Mouse (Mus musculus) forebrain, embryonic 14.5 days (tissue): ENCODE data around the gene Fermt2. TPM values are rescaled to one million over a fixed set of nuclear protein-coding genes. Genes with fewer than 3 reads are reported as not detected.

Source experiments
- ATAC-seq: fragments of 200-750 bp; cut with Nextera tagmentation; 2 replicates; pipeline ENCODE4 v1.8.0; 2017; ENCODE audit warnings: mild to moderate bottlenecking, moderate library complexity
- DNase-seq: peaks from one replicate; pipeline ENCODE4 v3.0.0-alpha.2; 2015; ENCODE audit warnings: low spot score
- H3K27ac ChIP-seq: fragments of 300-500 bp; sonication (generic); 2 replicates; pipeline ENCODE4 v1.5.1; 2014; ENCODE audit warnings: low read depth, mild to moderate bottlenecking, control low read depth, low read length, moderate library complexity
- H3K27me3 ChIP-seq: fragments of 300-500 bp; sonication (generic); replicated peaks from 2 replicates; pipeline ENCODE4 v1.6.1; 2014; ENCODE audit warnings: low read length, control low read depth, mixed read lengths; ENCODE audit not compliant: control insufficient read depth, insufficient read depth
- H3K36me3 ChIP-seq: fragments of 300-500 bp; sonication (generic); 2 replicates; pipeline ENCODE4 v1.6.1; 2014; ENCODE audit warnings: low read length, control low read depth; ENCODE audit not compliant: control insufficient read depth, insufficient read depth
- H3K4me1 ChIP-seq: fragments of 300-500 bp; sonication (generic); 2 replicates; pipeline ENCODE4 v1.6.1; 2014; ENCODE audit warnings: antibody characterized with exemption, low read length, control low read depth; ENCODE audit not compliant: control insufficient read depth, insufficient read depth
- H3K4me2 ChIP-seq: fragments of 300-500 bp; sonication (generic); 2 replicates; pipeline ENCODE4 v1.6.1; 2014; ENCODE audit warnings: mild to moderate bottlenecking, control low read depth, low read length
- H3K4me3 ChIP-seq: fragments of 300-500 bp; sonication (generic); 2 replicates; pipeline ENCODE4 v1.5.1; 2014; ENCODE audit warnings: low read depth, low read length, control low read depth
- H3K9ac ChIP-seq: fragments of 300-500 bp; sonication (generic); 2 replicates; pipeline ENCODE4 v1.6.1; 2014; ENCODE audit warnings: mild to moderate bottlenecking, low read length, control low read depth, moderate library complexity
- H3K9me3 ChIP-seq: fragments of 300-500 bp; sonication (generic); replicated peaks from 2 replicates; pipeline ENCODE4 v1.6.1; 2016; ENCODE audit warnings: low read length, control low read depth, mixed read lengths; ENCODE audit not compliant: control insufficient read depth
- WGBS: fragments of 180-500 bp; shearing (Covaris S2); extraction: QIAGEN DNeasy Blood & Tissue Kit; methylation state at CpG from one replicate; pipeline ENCODE4 v1.1.7; 2014; 5-methylcytosine and 5-hydroxymethylcytosine counted together
- polyA plus RNA-seq: library from polyadenylated mRNA; unstranded; fragments of >200 nt; fragmentation: Nextera tagmentation; extraction: Ambion mirVana; gene quantifications from 2 replicates; pipeline ENCODE4 v1.2.1, GENCODE M21; 2014

Gene Fermt2
- polyA plus RNA-seq, 1 experiment from 2014 or later: 68.4 TPM

DNA sequence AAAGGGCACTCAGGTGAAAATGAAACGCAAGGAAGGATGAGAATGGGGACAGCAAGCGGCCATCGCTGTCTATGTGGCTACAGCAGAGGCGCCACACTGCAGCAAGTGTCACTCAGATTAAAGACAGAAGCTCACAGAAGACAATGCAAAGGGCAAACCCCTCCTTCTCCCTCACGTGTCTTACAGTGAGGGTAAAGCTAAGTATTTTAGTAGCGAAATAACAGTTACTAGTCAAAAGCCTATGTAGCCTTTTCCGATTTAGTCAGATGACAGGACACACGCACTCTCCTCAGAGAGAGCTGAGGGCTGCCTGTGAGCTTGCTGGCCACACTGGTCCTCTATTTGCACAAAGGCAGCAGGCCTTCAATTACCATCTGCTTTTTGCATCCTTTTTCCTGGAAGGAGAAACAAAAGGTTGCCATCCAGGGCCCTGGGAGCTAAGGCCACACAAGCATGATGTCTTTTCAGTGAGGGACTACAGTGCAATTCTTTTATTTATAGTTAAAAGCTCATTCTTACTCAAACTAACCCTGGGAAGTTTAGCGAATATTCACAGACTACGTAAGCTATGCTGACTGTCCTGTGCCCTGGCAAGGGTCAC is 66.9 kb downstream of the Fermt2 start:
- Histone ChIP-seq H3K4me1 (peaks cover 11% of the 10 kb centered on the region; the same call in 1 of the 2 replicates), H3K9ac (no peak overlapping the region; the same call in 1 of the 2 replicates), H3K9me3 (no peaks in the 10 kb centered on the region), H3K27me3 (no peaks in the 10 kb centered on the region), H3K27ac (peak overlapping the region; percentile 66; the same call in 1 of the 2 replicates), H3K4me2 (no peak overlapping the region), H3K4me3 (no peak overlapping the region), H3K36me3 (peaks cover 72% of the 10 kb centered on the region)
- peak; percentile 42; the same call in 1 of the 2 replicates for ATAC-seq
- DNase-seq: no peak
- 37% methylated on average over 10 of the region's 10 CpGs for WGBS

DNA sequence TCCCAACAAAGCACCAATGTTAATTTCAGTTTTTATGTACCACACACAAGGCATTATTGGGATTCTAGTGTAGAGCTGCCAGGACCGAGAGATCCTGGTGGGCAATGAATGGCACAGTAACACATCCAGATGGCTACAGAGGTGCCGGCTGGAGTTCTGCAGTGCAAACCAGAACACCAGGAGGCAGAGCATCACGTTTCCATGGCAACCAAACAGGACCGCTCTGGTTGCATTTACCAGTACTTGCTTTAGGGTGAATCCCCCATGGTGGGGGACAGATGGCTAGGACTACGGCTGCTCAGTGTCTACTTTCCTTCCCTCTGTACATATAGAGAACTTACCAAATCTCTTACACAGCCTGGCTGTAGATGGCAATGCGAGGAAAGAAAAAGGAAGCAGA is 67.5 kb downstream of the Fermt2 start:
- 20% methylated on average over 6 of the region's 6 CpGs for WGBS
- H3K36me3 ChIP-seq: peaks cover 66% of the 10 kb centered on the region

DNA sequence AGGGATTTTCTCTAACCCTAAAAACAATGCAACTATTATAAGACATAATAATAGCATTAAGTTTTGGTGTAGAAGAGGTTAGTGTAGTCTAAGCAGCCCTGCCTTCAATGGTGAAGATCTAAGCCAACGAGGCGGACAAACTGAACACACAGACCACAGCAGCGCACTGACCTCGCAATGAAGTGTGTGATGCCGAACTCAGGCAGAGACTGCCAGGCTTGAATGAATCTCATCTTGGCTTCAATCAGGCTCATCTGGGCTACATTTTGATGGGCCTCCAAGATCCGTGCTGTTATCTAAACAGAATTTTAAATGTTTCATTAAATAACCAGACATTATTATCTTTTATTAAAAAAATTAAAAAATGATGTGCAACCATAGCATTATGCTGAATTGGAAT is 68.0 kb downstream of the Fermt2 start:
- DNase-seq (no peak), ATAC-seq (no peak)
- Histone ChIP-seq H3K4me1 (peaks cover 11% of the 10 kb centered on the region; the same call in 1 of the 2 replicates), H3K27me3 (no peaks in the 10 kb centered on the region), H3K4me3 (no peak overlapping the region), H3K27ac (no peak overlapping the region), H3K4me2 (no peak overlapping the region), H3K36me3 (peaks cover 62% of the 10 kb centered on the region), H3K9me3 (no peaks in the 10 kb centered on the region), H3K9ac (no peak overlapping the region)
- 79% methylated on average over 6 of the region's 6 CpGs for WGBS

More for the DNA sequence above, 67.5 kb downstream of the Fermt2 start:
- Histone ChIP-seq H3K9ac (no peak overlapping the region; the same call in 1 of the 2 replicates), H3K4me3 (no peak overlapping the region), H3K27me3 (no peaks in the 10 kb centered on the region), H3K4me1 (peaks cover 11% of the 10 kb centered on the region; the same call in 1 of the 2 replicates), H3K9me3 (no peaks in the 10 kb centered on the region), H3K4me2 (no peak overlapping the region), H3K27ac (peak overlapping the region; percentile 66; the same call in 1 of the 2 replicates)
- DNase-seq (peak; percentile 89), ATAC-seq (peak; percentile 89)

DNA sequence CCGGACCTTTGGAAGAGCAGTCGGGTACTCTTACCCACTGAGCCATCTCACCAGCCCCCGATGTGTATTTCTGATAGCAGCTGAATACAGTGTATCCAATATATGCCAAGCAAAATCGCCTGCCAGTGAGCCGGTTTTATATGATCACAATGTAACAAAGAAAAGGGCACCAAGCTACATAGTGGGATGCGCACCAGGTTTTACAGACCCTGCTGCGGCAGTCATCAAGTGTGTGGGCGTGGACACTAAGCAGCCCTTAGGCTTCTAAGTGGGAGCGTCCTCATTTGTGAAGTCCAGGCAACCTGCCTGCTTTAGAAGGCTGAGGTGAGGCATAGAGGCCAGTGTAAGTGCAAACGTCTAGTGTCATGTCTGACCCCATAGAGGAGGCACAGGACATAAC is 69.4 kb downstream of the Fermt2 start:
- Histone ChIP-seq H3K36me3 (peaks cover 47% of the 10 kb centered on the region), H3K9me3 (no peaks in the 10 kb centered on the region), H3K4me1 (peaks cover 14% of the 10 kb centered on the region; the same call in 1 of the 2 replicates), H3K4me3 (no peak overlapping the region), H3K9ac (no peak overlapping the region), H3K4me2 (no peak overlapping the region), H3K27ac (no peak overlapping the region), H3K27me3 (no peaks in the 10 kb centered on the region)
- 96% methylated on average over 10 of the region's 10 CpGs for WGBS
- DNase-seq (no peak), ATAC-seq (no peak)

DNA sequence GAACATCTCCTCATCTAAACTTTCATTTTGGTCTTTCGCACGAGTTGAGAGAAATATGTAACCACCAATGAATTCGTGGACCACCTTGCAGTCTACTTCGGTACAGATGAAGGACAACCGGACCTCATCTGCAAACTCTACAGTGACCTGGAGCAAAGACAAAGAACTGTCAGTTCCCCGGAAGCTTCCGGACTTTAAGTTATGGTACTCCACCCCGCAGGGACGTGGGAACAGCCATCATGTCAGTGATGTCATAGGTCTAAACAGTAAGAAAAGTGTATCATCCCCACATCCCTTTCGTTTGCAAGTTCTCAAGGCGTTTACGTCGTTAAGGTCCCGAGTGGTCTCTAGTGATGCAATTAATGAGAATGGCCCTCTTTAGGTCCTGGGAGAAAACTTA is 70.0 kb downstream of the Fermt2 start:
- 87% methylated on average over 14 of the region's 14 CpGs for WGBS
- H3K4me3 ChIP-seq: no peak overlapping the region
- DNase-seq (no peak), ATAC-seq (no peak)
- no peak overlapping the region for H3K4me2 ChIP-seq
- peaks cover 14% of the 10 kb centered on the region; the same call in 1 of the 2 replicates for H3K4me1 ChIP-seq
- H3K9me3 ChIP-seq: no peaks in the 10 kb centered on the region
- H3K9ac ChIP-seq: no peak overlapping the region
- no peak overlapping the region for H3K27ac ChIP-seq
- H3K27me3 ChIP-seq: no peaks in the 10 kb centered on the region
- peaks cover 42% of the 10 kb centered on the region for H3K36me3 ChIP-seq

DNA sequence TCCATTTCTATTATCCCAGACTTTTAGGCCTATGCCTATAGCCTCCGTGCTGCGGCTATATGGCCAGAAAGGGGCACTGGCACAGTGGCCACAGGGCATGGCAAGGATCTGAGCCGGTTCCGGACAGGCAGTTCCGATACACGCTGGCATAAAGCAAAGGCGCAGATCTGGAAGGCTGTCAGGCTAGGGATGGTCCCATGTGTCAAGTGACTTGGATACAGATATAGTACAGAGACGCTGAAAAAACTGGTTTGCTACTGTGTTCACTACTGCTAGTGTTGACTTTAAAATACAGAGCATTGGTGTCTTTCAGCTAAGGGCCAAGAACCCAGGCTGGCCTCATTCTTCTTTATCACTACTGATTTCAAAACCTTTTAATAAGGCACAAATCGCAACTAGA is 72.9 kb downstream of the Fermt2 start:
- Histone ChIP-seq H3K36me3 (peaks cover 27% of the 10 kb centered on the region), H3K9ac (no peak overlapping the region), H3K4me2 (no peak overlapping the region), H3K9me3 (no peaks in the 10 kb centered on the region), H3K4me3 (no peak overlapping the region), H3K27ac (no peak overlapping the region), H3K27me3 (no peaks in the 10 kb centered on the region), H3K4me1 (0 out of 2 replicates have a peak, but pooled peaks cover 3% of the 10 kb centered on the region)
- DNase-seq (no peak), ATAC-seq (no peak)
- 85% methylated on average over 9 of the region's 9 CpGs for WGBS

DNA sequence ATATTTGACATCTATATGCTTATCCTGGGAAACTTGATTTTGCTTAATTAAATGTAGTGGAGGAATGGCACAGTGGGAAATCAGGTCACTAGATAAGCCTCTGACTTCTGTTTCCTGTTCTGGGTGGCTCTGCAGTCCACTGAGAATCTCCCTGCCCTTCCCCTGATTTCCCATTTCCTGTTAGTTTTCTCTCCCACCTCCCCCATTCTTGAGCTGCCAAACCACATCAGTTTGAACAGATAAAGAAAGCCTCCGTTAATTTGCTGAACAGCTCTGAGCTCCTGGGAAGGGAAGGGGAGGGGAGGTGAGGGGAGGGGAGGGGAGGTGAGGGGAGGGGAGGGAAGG is 73.4 kb downstream of the Fermt2 start:
- Histone ChIP-seq H3K9ac (no peak overlapping the region), H3K9me3 (no peaks in the 10 kb centered on the region), H3K4me2 (no peak overlapping the region), H3K36me3 (peaks cover 22% of the 10 kb centered on the region), H3K27me3 (no peaks in the 10 kb centered on the region), H3K4me1 (0 out of 2 replicates have a peak, but pooled peaks cover 3% of the 10 kb centered on the region), H3K4me3 (no peak overlapping the region), H3K27ac (0 out of 2 replicates have a peak overlapping the region, but pooled peaks have one; percentile 5)
- WGBS: 0% methylated on average over 1 of the region's 1 CpGs
- no peak for ATAC-seq
- DNase-seq: peak; percentile 50

DNA sequence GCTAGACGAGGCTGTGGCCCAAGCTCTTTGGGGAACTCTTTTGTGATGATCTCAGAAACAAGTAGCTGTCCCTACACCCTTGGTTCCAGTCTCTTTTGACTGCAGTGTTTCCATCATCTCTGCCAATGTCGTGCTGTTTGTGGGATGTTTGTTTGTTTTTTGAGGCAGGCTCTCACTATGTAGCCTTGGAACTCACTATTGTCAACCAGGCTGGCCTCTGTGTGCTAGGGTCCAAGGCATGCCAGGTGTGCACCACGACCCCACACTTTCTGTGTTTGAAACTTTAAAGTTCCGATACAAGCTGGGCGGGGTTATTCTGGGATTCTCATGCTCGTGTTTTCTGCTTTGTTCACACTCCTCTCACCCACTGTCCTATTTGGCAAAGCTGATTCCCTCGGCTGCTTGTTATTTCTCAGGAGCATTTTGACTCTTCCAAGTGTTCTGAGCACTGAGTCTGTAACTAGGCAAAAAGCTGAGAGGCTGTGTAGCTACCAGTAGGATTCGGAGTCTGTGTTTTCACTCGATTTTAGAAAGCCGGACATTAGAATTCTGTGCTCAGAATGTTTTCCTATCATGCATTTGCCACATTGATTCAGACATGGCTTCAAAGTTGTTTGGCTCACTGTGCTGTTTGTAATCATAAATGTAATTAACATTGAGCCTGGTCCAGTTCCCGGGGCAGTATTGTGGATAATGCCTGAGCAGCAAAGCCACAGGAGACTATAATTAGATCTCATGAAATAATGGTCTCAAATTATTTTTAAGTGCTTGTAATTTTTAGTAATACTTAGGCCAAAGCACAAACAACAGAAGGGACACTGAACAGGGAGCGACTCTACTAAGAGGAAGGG is 74.0 kb downstream of the Fermt2 start:
- WGBS: 58% methylated on average over 12 of the region's 12 CpGs
- no peak for ATAC-seq

More for the DNA sequence above, 74.0 kb downstream of the Fermt2 start:
- Histone ChIP-seq H3K4me3 (no peak overlapping the region), H3K9me3 (no peaks in the 10 kb centered on the region), H3K27ac (0 out of 2 replicates have a peak overlapping the region, but pooled peaks have one; percentile 5), H3K4me1 (0 out of 2 replicates have a peak, but pooled peaks cover 3% of the 10 kb centered on the region), H3K9ac (no peak overlapping the region), H3K27me3 (no peaks in the 10 kb centered on the region), H3K4me2 (no peak overlapping the region), H3K36me3 (peaks cover 17% of the 10 kb centered on the region)
- no peak for DNase-seq
